Mouse (Mus musculus) CD4-positive, CD25-positive, alpha-beta regulatory T cell (primary cell): ENCODE results near the gene Nipa2. TPM values are rescaled to one million over a fixed set of nuclear protein-coding genes. Genes with fewer than 3 reads are reported as not detected.

Source experiments
- polyA plus RNA-seq: library from polyadenylated mRNA; unstranded; fragments of 100-300 nt; shearing (Covaris generic); gene quantifications from one replicate; pipeline ENCODE4 v1.2.1, GENCODE M21; 2017

The Nipa2 gene
- 35.5 TPM for polyA plus RNA-seq

DNA sequence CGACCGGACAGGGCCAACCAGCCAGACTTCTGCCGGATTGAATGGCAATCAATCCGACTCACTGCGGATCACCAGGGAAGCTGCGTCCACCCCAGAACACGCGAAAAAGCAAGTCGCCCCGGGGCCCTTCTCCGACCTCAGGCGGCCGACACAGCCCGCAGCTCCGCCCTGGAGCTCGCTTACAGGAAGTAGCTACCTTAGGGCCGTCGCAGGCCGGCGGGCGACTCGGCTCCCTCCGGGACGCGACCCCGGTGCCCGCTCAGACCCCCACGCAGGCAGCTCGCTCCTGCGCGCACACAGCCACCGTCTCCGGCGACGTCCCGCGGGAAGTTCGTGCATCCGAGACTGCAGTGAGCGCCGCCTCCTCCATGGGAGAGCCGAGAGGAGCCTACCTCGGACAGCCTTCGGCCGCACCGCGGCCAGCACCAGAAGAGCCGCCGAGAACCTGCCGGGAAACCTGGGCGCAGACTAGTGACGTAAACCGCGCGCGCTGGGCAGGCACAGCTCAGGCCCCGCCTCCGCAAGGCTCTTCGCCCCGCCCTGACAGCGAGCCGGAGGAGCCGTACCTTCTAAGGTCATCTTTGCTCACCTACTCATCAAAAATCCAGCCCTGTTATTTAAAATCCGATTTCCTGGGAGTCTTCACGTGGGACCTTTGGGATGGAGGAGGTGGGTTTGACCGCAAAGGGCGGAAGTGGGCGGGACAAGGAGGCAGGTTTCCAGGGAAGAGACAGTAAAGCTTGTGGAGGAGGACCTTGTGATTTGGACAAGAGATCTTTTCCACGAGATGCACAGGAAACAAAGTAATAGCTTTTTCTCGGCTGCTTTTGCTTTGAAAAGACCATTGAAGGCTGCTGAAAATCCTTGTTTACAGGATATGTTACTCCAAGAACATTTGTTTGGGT is at the start of gene Nipa2:
Nipa2 (minus strand) TSS at position 473 of the 905 bp plus-strand sequence.

Other genes with a start within 250 kb of the Nipa2 start
- 0.68 TPM for gene Siglech, start 194.3 kb downstream of the Nipa2 start, polyA plus RNA-seq
- gene Tubgcp5, start 168.3 kb downstream of the Nipa2 start, polyA plus RNA-seq = 44.1 TPM
- 47.8 TPM for gene Cyfip1, start 120.7 kb downstream of the Nipa2 start, polyA plus RNA-seq
- gene Nipa1, start 57.5 kb upstream of the Nipa2 start, polyA plus RNA-seq = 0.31 TPM
- 40.1 TPM for gene Herc2, start 87.7 kb upstream of the Nipa2 start, polyA plus RNA-seq